Mouse (Mus musculus) heart, embryonic 14.5 days (tissue): Measurements from ENCODE around the gene Hyal3. TPM values are rescaled to one million over a fixed set of nuclear protein-coding genes. Genes with fewer than 3 reads are reported as not detected.

Source experiments
- ATAC-seq: fragments of 200-750 bp; cut with Nextera tagmentation; 2 replicates; pipeline ENCODE4 v1.8.0; 2017; ENCODE audit warnings: low read depth, moderate TSS enrichment; ENCODE audit not compliant: insufficient number of reproducible peaks, insufficient read depth, low FRiP score
- H3K27ac ChIP-seq, 2 experiments: fragments of 200-500 bp in 1 of 2; fragments of 300-500 bp in 1 of 2; sonication (generic) in 1 of 2; replicated peaks in 1 of 2; 2 replicates each; pipeline ENCODE4 v1.5.1; 2012 to 2014; ENCODE audit warnings: low read depth in 2 of 2, low read length in 2 of 2, control low read depth in 1 of 2, mild to moderate bottlenecking in 1 of 2, mixed read lengths in 1 of 2; ENCODE audit not compliant: control insufficient read depth in 1 of 2, insufficient read depth in 1 of 2
- H3K27me3 ChIP-seq: fragments of 300-500 bp; sonication (generic); 2 replicates; pipeline ENCODE4 v1.6.1; 2014; ENCODE audit warnings: mild to moderate bottlenecking, low read length, control low read depth; ENCODE audit not compliant: control insufficient read depth, insufficient read depth
- H3K36me3 ChIP-seq: fragments of 300-500 bp; sonication (generic); 2 replicates; pipeline ENCODE4 v1.6.1; 2014; ENCODE audit warnings: mild to moderate bottlenecking, control low read depth, low read length, mixed read lengths; ENCODE audit not compliant: control insufficient read depth, insufficient read depth
- H3K4me1 ChIP-seq, 2 experiments: fragments of 200-500 bp in 1 of 2; fragments of 300-500 bp in 1 of 2; sonication (generic) in 1 of 2; 2 replicates each; pipeline ENCODE4 v1.6.1; 2012 to 2014; ENCODE audit warnings: low read length in 2 of 2, control low read depth in 1 of 2, mixed read lengths in 1 of 2; ENCODE audit not compliant: control insufficient read depth in 2 of 2, insufficient read depth in 2 of 2
- H3K4me2 ChIP-seq: fragments of 300-500 bp; sonication (generic); 2 replicates; pipeline ENCODE4 v1.6.1; 2014; ENCODE audit warnings: mild to moderate bottlenecking, low read length
- H3K4me3 ChIP-seq, 2 experiments: fragments of 200-500 bp in 1 of 2; fragments of 300-500 bp in 1 of 2; sonication (generic) in 1 of 2; 2 replicates each; pipeline ENCODE4 v1.5.1; 2012 to 2014; ENCODE audit warnings: low read length in 2 of 2, mild to moderate bottlenecking in 2 of 2, control low read depth in 1 of 2, low read depth in 1 of 2, moderate library complexity in 1 of 2; ENCODE audit not compliant: control insufficient read depth in 1 of 2, insufficient read depth in 1 of 2
- H3K9ac ChIP-seq: fragments of 300-500 bp; sonication (generic); 2 replicates; pipeline ENCODE4 v1.6.1; 2014; ENCODE audit warnings: mild to moderate bottlenecking, low read length
- H3K9me3 ChIP-seq: fragments of 300-500 bp; sonication (generic); 2 replicates; pipeline ENCODE4 v1.6.1; 2016; ENCODE audit warnings: low read length, control low read depth; ENCODE audit not compliant: control insufficient read depth
- WGBS: fragments of 180-500 bp; shearing (Covaris S2); extraction: QIAGEN DNeasy Blood & Tissue Kit; methylation state at CpG from one replicate; pipeline ENCODE4 v1.1.7; 2014; 5-methylcytosine and 5-hydroxymethylcytosine counted together
- polyA plus RNA-seq: library from polyadenylated mRNA; unstranded; fragments of >200 nt; fragmentation: Nextera tagmentation; extraction: Ambion mirVana; gene quantifications from 2 replicates; pipeline ENCODE4 v1.2.1, GENCODE M21; 2014

The Hyal3 gene
- polyA plus RNA-seq, 1 experiment from 2014 or later = 0.53 TPM

DNA sequence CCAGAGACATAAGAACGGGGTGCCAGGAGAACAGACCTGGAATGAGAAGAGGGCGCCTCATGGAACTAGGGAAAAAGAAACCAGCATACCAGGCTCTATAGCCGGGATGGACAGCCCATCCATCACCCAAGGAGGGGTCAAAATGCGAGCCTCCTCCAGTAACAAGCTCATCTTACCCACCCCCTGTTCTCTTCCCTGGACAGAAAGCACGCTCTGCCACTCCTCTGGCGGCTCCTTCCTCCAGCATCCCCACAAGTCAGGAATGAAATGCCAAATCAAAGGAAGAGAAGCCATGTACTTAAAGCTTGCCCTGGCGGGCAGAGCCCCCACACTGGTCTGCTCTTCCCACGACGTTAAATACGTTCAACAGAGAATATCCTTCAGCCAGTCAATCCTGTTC is 39.6 kb upstream of the Hyal3 start:
- peak overlapping the region; percentile 69 to 86; a peak in 3 of 4 replicates for H3K4me3 ChIP-seq
- peak overlapping the region; percentile 73 for H3K9ac ChIP-seq
- 33% methylated on average over 10 of the region's 10 CpGs for WGBS
- H3K4me1 ChIP-seq = peaks cover 24 to 31% of the 10 kb centered on the region in 2 experiments
- H3K27me3 ChIP-seq = no peaks in the 10 kb centered on the region
- no peak for ATAC-seq
- H3K9me3 ChIP-seq = no peaks in the 10 kb centered on the region
- H3K36me3 ChIP-seq = peaks cover 54% of the 10 kb centered on the region
- H3K27ac ChIP-seq = 0 out of 4 replicates have a peak overlapping the region, but pooled peaks of 1 of the 2 experiments have one; percentile 9
- peak overlapping the region; percentile 94 for H3K4me2 ChIP-seq

DNA sequence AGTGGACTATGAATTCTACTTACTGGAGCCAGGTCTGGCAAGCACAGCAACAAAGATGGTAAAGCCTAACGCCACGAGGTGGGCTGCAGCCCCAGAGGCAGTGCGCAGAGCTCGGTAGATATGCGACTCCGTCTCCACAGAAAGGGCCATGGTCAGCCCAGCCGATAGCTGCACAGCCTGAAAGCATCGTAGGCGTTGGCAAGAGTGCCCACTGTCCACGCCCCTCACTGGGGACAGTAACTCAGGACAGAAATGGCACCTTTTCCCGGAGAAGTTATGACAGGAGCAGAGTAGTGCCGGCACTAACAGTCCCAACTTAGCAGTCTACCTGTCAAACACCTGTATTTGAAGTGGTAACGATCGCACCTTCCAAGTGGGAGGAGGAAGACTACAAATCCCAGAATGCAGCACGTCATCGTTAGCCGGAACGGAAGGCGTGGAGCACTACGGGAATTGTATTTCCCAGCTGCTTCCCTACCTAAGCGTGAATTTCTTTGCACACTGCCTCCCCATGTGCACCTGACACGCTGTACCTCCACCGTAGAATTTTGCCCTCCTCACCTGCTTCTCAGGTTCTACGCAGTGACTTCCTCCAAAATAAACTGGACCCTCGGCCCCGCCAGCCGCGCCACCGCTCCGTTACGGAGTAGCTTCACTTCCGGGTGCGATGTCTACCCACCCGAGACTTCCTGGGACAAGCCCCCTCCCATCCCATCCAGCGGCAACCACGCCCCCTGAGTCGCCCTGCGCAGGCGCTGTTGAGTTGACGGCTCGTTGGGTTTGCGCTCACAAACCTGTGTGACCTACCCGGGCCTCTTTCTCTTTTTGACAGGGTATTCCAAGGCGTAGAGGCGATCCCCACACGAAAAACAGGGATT is 38.9 kb upstream of the Hyal3 start, which contains the start of the genes Cyb561d2 and Nprl2:
TSS of gene Cyb561d2 (minus strand) at position 720 of the 878 bp plus-strand sequence.
TSS of gene Nprl2 (plus strand) at position 753 of the 878 bp plus-strand sequence.
- H3K36me3 ChIP-seq = peaks cover 54% of the 10 kb centered on the region
- peak within 1 kb of the TSS in 1 of 2 experiments; percentile 57; a peak in 2 of 4 replicates for H3K27ac ChIP-seq
- peak; percentile 78 for ATAC-seq
- no peaks in the 10 kb centered on the region for H3K27me3 ChIP-seq
- under 1% methylated on average over 46 of the region's 46 CpGs for WGBS
- H3K4me3 ChIP-seq = peak within 1 kb of the TSS; percentile 69 to 86
- H3K4me2 ChIP-seq = peak within 1 kb of the TSS; percentile 94
- peak within 1 kb of the TSS; percentile 73 for H3K9ac ChIP-seq
- no peaks in the 10 kb centered on the region for H3K9me3 ChIP-seq
- peaks cover 18 to 28% of the 10 kb centered on the region in 2 experiments for H3K4me1 ChIP-seq

DNA sequence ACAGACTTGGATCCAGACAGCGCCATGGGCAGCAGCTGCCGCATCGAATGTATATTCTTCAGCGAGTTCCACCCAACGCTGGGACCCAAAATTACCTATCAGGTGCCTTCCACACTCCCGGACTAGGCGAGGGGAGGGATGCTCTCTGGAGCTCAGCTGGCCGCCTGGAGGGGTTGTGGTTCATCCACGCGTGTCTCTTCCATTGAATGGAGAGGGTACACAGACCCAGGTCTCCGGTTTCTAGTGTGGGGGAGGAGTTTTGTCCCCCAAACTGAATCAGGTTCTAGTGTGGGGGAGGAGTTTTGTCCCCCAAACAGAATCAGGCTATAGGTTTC is 38.3 kb upstream of the Hyal3 start:
- H3K4me2 ChIP-seq = peak overlapping the region; percentile 94
- H3K27me3 ChIP-seq = no peaks in the 10 kb centered on the region
- H3K4me1 ChIP-seq = peaks cover 18 to 28% of the 10 kb centered on the region in 2 experiments
- peaks cover 52% of the 10 kb centered on the region for H3K36me3 ChIP-seq
- H3K27ac ChIP-seq = peak overlapping the region in 1 of 2 experiments; percentile 31; a peak in 1 of 4 replicates
- 2% methylated on average over 11 of the region's 11 CpGs for WGBS
- no peaks in the 10 kb centered on the region for H3K9me3 ChIP-seq
- peak overlapping the region; percentile 69 to 86 for H3K4me3 ChIP-seq
- H3K9ac ChIP-seq = peak overlapping the region; percentile 73
- ATAC-seq = no peak

DNA sequence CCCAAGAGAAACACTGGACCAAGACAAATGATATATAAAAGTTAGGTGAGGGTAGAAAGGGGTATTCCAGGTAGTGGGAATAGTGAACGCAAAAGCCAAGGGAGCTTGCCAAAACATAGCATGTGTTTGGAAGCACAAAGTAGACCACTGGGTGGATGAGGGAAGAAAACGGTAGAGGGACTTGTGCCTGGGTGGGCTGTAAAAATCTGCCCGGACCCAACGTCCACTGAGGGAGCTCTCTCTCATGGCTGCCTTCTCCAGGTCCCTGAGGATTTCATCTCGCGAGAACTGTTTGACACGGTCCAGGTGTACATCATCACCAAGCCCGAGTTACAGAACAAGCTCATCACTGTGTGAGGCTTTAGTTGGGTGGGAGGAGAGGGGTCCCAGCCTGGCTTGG is 37.9 kb upstream of the Hyal3 start:
- H3K4me1 ChIP-seq = peaks cover 18 to 30% of the 10 kb centered on the region in 2 experiments
- peak overlapping the region; percentile 73 for H3K9ac ChIP-seq
- H3K36me3 ChIP-seq = peaks cover 48% of the 10 kb centered on the region
- peak overlapping the region; percentile 94 for H3K4me2 ChIP-seq
- H3K27ac ChIP-seq = no peak overlapping the region
- 41% methylated on average over 8 of the region's 8 CpGs for WGBS
- no peaks in the 10 kb centered on the region for H3K9me3 ChIP-seq
- no peaks in the 10 kb centered on the region for H3K27me3 ChIP-seq
- H3K4me3 ChIP-seq = peak overlapping the region; percentile 69 to 86
- no peak for ATAC-seq

DNA sequence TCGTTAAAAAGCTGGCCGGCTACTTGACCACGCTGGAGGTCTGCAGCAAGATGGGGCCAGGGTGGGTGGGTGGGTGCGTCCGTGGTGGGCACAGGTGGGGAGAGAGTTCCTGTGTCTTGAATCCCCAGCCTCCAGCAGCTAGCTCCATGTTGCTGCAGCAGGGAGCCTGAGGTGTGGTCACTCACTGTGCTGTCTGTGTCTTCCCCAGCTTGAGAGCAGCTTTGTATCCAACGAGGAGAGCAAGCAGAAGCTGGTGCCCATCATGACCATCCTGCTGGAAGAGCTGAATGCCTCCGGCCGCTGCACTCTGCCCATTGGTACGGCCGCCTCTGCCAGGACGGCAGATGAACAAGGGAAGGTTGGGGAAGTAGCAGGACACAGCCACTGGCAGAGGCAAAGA is 37.3 kb upstream of the Hyal3 start:
- Histone ChIP-seq H3K36me3 (peaks cover 42% of the 10 kb centered on the region), H3K27me3 (no peaks in the 10 kb centered on the region), H3K4me2 (no peak overlapping the region), H3K4me3 (no peak overlapping the region), H3K27ac (no peak overlapping the region), H3K4me1 (peaks cover 18 to 30% of the 10 kb centered on the region in 2 experiments), H3K9me3 (no peaks in the 10 kb centered on the region), H3K9ac (no peak overlapping the region)
- WGBS = 82% methylated on average over 11 of the region's 11 CpGs
- ATAC-seq = no peak

DNA sequence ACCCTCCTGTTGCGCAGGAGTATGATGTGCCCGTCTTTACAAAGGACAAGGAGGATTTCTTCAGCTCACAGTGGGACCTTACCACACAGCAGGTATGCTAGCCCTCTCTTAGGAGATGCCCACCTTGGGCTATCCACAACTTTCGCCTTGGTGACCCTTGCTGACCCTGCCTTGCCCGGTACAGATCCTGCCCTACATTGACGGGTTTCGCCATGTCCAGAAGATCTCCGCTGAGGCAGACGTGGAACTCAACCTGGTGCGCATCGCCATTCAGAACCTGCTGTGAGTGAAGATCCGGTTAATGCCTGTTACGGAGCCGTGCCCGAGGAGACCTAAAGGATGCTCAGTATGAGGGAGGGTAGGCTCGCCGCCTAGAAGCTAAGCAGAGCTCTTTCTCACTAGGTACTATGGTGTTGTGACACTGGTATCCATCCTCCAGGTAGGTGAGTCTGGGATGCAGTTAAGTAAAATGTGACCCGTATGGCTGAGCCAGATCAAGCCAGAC is 36.4 kb upstream of the Hyal3 start:
- no peaks in the 10 kb centered on the region for H3K27me3 ChIP-seq
- no peak overlapping the region for H3K27ac ChIP-seq
- no peak overlapping the region for H3K9ac ChIP-seq
- ATAC-seq = no peak
- peaks cover 33% of the 10 kb centered on the region for H3K36me3 ChIP-seq
- H3K4me1 ChIP-seq = peaks cover 18 to 30% of the 10 kb centered on the region in 2 experiments
- no peak overlapping the region for H3K4me2 ChIP-seq
- H3K9me3 ChIP-seq = no peaks in the 10 kb centered on the region
- 91% methylated on average over 17 of the region's 17 CpGs for WGBS
- H3K4me3 ChIP-seq = no peak overlapping the region

DNA sequence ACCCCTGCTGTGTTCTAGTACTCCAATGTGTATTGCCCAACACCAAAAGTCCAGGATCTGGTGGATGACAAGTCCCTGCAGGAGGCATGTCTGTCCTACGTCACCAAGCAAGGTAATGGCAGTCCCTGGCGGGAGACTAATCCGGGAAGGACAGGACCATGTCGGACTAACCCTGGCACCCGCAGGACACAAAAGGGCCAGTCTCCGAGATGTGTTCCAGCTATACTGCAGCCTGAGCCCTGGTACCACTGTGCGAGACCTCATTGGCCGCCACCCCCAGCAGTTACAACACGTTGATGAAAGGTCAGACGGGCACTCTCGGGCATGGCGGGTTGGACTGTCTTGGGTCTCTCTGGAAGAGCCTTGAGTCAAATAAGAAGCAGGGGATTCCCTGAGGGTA is 35.9 kb upstream of the Hyal3 start:
- ATAC-seq = no peak
- H3K9me3 ChIP-seq = no peaks in the 10 kb centered on the region
- H3K27me3 ChIP-seq = peaks cover 3% of the 10 kb centered on the region; the same call in 1 of the 2 replicates
- H3K36me3 ChIP-seq = peaks cover 28% of the 10 kb centered on the region
- H3K4me1 ChIP-seq = peaks cover 18 to 30% of the 10 kb centered on the region in 2 experiments
- no peak overlapping the region for H3K9ac ChIP-seq
- WGBS = 88% methylated on average over 12 of the region's 12 CpGs
- no peak overlapping the region for H3K4me2 ChIP-seq
- no peak overlapping the region for H3K27ac ChIP-seq
- H3K4me3 ChIP-seq = no peak overlapping the region
